Mouse (Mus musculus) cerebellum, adult 2 months (tissue): ENCODE measurements around the gene Ube2b.

Source experiments
- CTCF ChIP-seq: fragments of 200-500 bp; IDR thresholded peaks from 2 replicates; pipeline ENCODE4 v1.5.1; 2011; ENCODE audit warnings: low read depth, mild to moderate bottlenecking, control low read depth, low read length, moderate library complexity, borderline replicate concordance; ENCODE audit not compliant: insufficient read depth
- POLR2A ChIP-seq: fragments of 200-500 bp; IDR thresholded peaks from 2 replicates; pipeline ENCODE4 v1.6.1; 2011; ENCODE audit warnings: low read length, control low read depth, borderline replicate concordance; ENCODE audit not compliant: insufficient read depth

GRCm38 (mm10) chr11:52046446-52047165 lies 46.0 kb upstream of the Ube2b start:
- TF ChIP-seq CTCF (no peak), POLR2A (no peak)
